25 mouse cellular contexts compared by ENCODE assay signal in genomic region chr14:20844126-20844525, GRCm38 (mm10). TPM values are rescaled to one million over a fixed set of nuclear protein-coding genes. Genes with fewer than 3 reads are reported as not detected.
DNase-seq lines count a peak whose midpoint lies in the region; ATAC-seq and TF ChIP-seq lines count a peak whose summit lies in the region.
"Had no signal": no experiment of that assay in that cellular context is flagged by ENCODE, and none has a peak within 500 bp of the region (broad histone marks: within the 10 kb centered on the region; RNA-seq: fewer than 3 reads in every experiment).

No protein-coding gene starts in this region.

- WGBS in kidney, adult 2 months = 60% methylated on average over 6 of the region's 6 CpGs
- 93% methylated on average over 6 of the region's 6 CpGs for WGBS in kidney, embryonic 14.5 days

- peak overlapping the region; percentile 32 for H3K27ac ChIP-seq in kidney, adult 2 months (ENCODE audit: insufficient read depth, low read depth, low read length)
- no peak overlapping the region for H3K27ac ChIP-seq in kidney, embryonic 14.5 days (ENCODE audit: low read depth, low read length)
- H3K27ac ChIP-seq: embryonic facial prominence, embryonic 12.5 days; forebrain, embryonic 12.5 days; forebrain, embryonic 15.5 days; heart, adult 2 months; heart, embryonic 10.5 days; heart, embryonic 13.5 days; hindbrain, embryonic 12.5 days; hindbrain, embryonic 15.5 days had no signal

- H3K36me3 ChIP-seq in kidney, adult 2 months (ENCODE audit: control insufficient read depth, insufficient read depth, low read length) = peaks cover 29% of the 10 kb centered on the region
- H3K36me3 ChIP-seq in kidney, embryonic 14.5 days (ENCODE audit: control insufficient read depth, insufficient read depth, low read length) = no peaks in the 10 kb centered on the region
- H3K36me3 ChIP-seq: embryonic facial prominence, embryonic 12.5 days; embryonic facial prominence, embryonic 15.5 days; forebrain, embryonic 12.5 days; forebrain, embryonic 15.5 days; heart, embryonic 10.5 days; heart, embryonic 13.5 days; hindbrain, embryonic 12.5 days; hindbrain, embryonic 15.5 days had no signal

- no peaks in the 10 kb centered on the region for H3K9me3 ChIP-seq in kidney, embryonic 14.5 days (ENCODE audit: control insufficient read depth, low read length)
- H3K9me3 ChIP-seq: embryonic facial prominence, embryonic 12.5 days; embryonic facial prominence, embryonic 15.5 days; forebrain, embryonic 12.5 days; forebrain, embryonic 15.5 days; heart, embryonic 10.5 days; heart, embryonic 13.5 days; hindbrain, embryonic 12.5 days; hindbrain, embryonic 15.5 days had no signal

- peaks cover 20% of the 10 kb centered on the region for H3K4me1 ChIP-seq in kidney, adult 2 months (ENCODE audit: control insufficient read depth, insufficient read depth, low read length)
- H3K4me1 ChIP-seq in kidney, embryonic 14.5 days (ENCODE audit: control insufficient read depth, insufficient read depth, low read length) = no peaks in the 10 kb centered on the region
- H3K4me1 ChIP-seq: forebrain, embryonic 12.5 days; forebrain, embryonic 15.5 days; hindbrain, embryonic 12.5 days; hindbrain, embryonic 15.5 days had no signal

- no peak overlapping the region for H3K4me3 ChIP-seq in kidney, adult 2 months (ENCODE audit: insufficient read depth, low read depth, low read length)
- H3K4me3 ChIP-seq in kidney, embryonic 14.5 days (ENCODE audit: low read length) = no peak overlapping the region
- H3K4me3 ChIP-seq: embryonic facial prominence, embryonic 12.5 days; embryonic facial prominence, embryonic 15.5 days; erythroblast, embryonic 14.5 days; forebrain, embryonic 12.5 days; forebrain, embryonic 15.5 days; heart, adult 2 months; heart, embryonic 10.5 days; heart, embryonic 13.5 days; hindbrain, embryonic 12.5 days; hindbrain, embryonic 15.5 days had no signal

- H3K9ac ChIP-seq in kidney, embryonic 14.5 days (ENCODE audit: low read depth, low read length) = no peak overlapping the region
- H3K9ac ChIP-seq: embryonic facial prominence, embryonic 12.5 days; embryonic facial prominence, embryonic 15.5 days; forebrain, embryonic 12.5 days; forebrain, embryonic 15.5 days; heart, embryonic 13.5 days; hindbrain, embryonic 12.5 days; hindbrain, embryonic 15.5 days had no signal

- TF ChIP-seq POLR2A in kidney, adult 2 months (IDR thresholded peaks at IDR 0.05; ENCODE audit: low read depth, low read length) = no peak

- TF ChIP-seq CTCF in kidney, adult 2 months (conservative IDR thresholded peaks at IDR 0.05; ENCODE audit: insufficient read depth, insufficient read length, low read depth, low read length) = no peak

- no peaks in the 10 kb centered on the region for H3K27me3 ChIP-seq in kidney, adult 2 months (replicated peaks; ENCODE audit: control insufficient read depth, insufficient read depth, low read length)
- H3K27me3 ChIP-seq in kidney, embryonic 14.5 days (ENCODE audit: control insufficient read depth, insufficient read depth, low read length) = no peaks in the 10 kb centered on the region
- H3K27me3 ChIP-seq: embryonic facial prominence, embryonic 12.5 days; embryonic facial prominence, embryonic 15.5 days; forebrain, embryonic 15.5 days; heart, embryonic 13.5 days; hindbrain, embryonic 12.5 days; hindbrain, embryonic 15.5 days had no signal

- H3K4me2 ChIP-seq in kidney, embryonic 14.5 days (replicated peaks; ENCODE audit: low read depth, low read length) = no peak overlapping the region
- H3K4me2 ChIP-seq: embryonic facial prominence, embryonic 12.5 days; embryonic facial prominence, embryonic 15.5 days; forebrain, embryonic 12.5 days; forebrain, embryonic 15.5 days; heart, embryonic 13.5 days; hindbrain, embryonic 12.5 days; hindbrain, embryonic 15.5 days had no signal

- no peak for ATAC-seq in kidney, embryonic 14.5 days (ENCODE audit: low FRiP score, low TSS enrichment)
- ATAC-seq: CD4-positive, CD25-positive, alpha-beta regulatory T cell, adult 4 months; forebrain, embryonic 15.5 days had no signal

- DNase-seq in kidney, adult 2 months = peak; percentile 68
- peak; percentile 24 for DNase-seq in kidney, postnatal 10 days
- DNase-seq in kidney, adult 11 months = no peak
- DNase-seq in kidney, postnatal 36 days = peak; percentile 32 to 48
- no peak for DNase-seq in testis, postnatal 14 days (ENCODE audit: low spot score)
- DNase-seq in urinary bladder, postnatal 10 days (ENCODE audit: low spot score) = no peak
- DNase-seq: adrenal gland, adult 8-10 months; adrenal gland, postnatal 36 days; cerebellum, adult 18-20 months; cerebellum, adult 9-10 months; cerebellum, postnatal 14 days; gastrocnemius, postnatal 25 days; heart, adult 2 months; heart, postnatal 14 days had no signal

RNA-seq across cellular contexts. Expression of gene Plau, which starts 7.7 kb away (rescaled TPM):
- polyA plus RNA-seq in kidney, adult 2 months (2012; rRNA removed) = 261 and 276 TPM in 2 replicates
- polyA plus RNA-seq in kidney, embryonic 14.5 days (2014; fragmentation: Nextera tagmentation; extraction: Ambion mirVana) = 3.7 and 4.2 TPM in 2 replicates
- polyA plus RNA-seq: CD4-positive, CD25-positive, alpha-beta regulatory T cell, adult 4 months; erythroblast, embryonic 14.5 days had no signal

RNA-seq across cellular contexts. Expression of gene Camk2g, which starts 50.2 kb away (rescaled TPM):
- polyA plus RNA-seq in kidney, adult 2 months (2012; rRNA removed) = 15.4 and 16.0 TPM in 2 replicates
- polyA plus RNA-seq in kidney, embryonic 14.5 days (2014; fragmentation: Nextera tagmentation; extraction: Ambion mirVana) = 33.6 and 50.2 TPM in 2 replicates

Comparison
In these comparisons a context has a peak if more than half of its experiments do, and no peak if none do; other contexts are left out.
1. DNase-seq: peak in kidney, adult 2 months (single experiment), kidney, postnatal 10 days (single experiment) and kidney, postnatal 36 days (2 of 2); none in kidney, adult 11 months (single experiment), testis, postnatal 14 days (single experiment) and urinary bladder, postnatal 10 days (single experiment).
2. RNA of gene Plau, which starts 7.7 kb away (polyA plus RNA-seq): 261 to 276 TPM in kidney, adult 2 months; 3.7 to 4.2 TPM in kidney, embryonic 14.5 days; every median in the first group is over 10 times any median in the second.